Mouse (Mus musculus): ENCODE data around the gene Hyal2. TPM values are rescaled to one million over a fixed set of nuclear protein-coding genes. Genes with fewer than 3 reads are reported as not detected.

The Hyal2 gene
- polyA plus RNA-seq (2021): 34.4 TPM

DNA sequence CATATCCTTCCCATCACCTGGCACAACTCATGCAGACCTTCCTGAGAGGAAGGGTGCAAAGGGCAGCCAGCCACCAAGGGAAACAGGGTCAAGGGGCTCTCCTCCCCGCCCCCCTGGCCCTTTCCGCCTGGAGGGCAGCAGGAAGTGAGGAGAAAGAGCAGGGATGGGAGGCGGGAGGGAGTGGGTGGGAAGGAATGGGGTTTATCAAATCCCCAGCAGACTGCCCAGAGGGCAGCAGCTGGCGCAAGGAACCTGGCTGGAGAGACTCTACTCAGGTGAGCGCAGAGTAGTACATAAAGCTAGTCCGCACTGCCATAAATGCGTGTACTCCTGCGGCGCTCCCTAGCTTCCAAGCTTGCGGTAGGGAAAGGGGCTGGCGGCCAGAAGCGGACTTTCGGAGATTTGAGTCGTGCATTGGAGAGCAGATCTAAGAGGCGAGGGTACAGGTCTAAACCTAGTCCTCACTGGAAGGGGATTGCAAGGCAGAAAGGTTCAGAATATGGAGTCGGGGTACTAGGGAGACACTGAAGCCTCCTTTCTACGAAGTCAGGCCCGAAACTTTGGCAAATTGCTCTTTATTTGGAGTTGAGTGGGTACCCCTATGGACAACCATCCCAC is at the start of gene Hyal2:
TSS of gene Hyal2 (plus strand) at position 244 of the 618 bp plus-strand sequence.
- no peak for DNase-seq (ENCODE audit: low read depth, low spot score)
- CTCF ChIA-PET: interaction anchor here (2.2 to 4.3 kb wide), 3 partner anchors 11 to 78 kb away, joined by 8 to 19 read pairs (median 8); partner anchors contain the start of genes Hyal3 and Naa80
- in situ Hi-C loops (cut with MboI; ENCODE audit: low pct_unique_long_range_greater_than_20kb): no loop called here

DNA sequence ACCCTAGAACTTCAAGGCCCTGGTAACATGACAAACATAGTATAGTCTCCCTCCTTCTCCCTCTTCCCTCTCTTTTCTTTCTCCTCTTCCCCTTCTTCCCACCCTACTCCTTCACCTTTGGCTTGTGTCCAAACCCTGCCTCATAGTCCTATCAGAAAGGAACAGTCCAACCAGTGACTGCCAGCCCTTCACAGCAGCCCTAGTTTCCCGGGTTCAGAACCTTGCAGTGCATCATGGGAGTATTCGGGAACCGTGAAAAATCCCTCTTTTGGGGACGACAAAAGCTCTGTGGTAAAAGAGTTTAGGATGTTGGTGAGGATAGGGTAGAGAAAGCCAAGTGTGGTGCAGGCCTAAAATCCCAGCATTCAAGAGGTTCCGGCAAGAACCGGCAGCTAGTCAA is 47.4 kb upstream of the Hyal2 start:
- ATAC-seq: no peak
- POLR2A ChIA-PET: no interaction called here
- CTCF ChIA-PET: no interaction called here
- peaks cover 33% of the 10 kb centered on the region for H3K27me3 ChIP-seq
- in situ Hi-C loops (cut with MboI; ENCODE audit: low pct_unique_long_range_greater_than_20kb): no loop called here
- no peak for DNase-seq (ENCODE audit: low read depth, low spot score)
- TF ChIP-seq CTCF (IDR thresholded peaks at IDR 0.05): no peak

More for the DNA sequence above, at the start of gene Hyal2:
- POLR2A ChIA-PET: interaction anchor here (0.9 to 1.0 kb wide), 2 partner anchors 13 to 73 kb away, joined by 3 to 5 read pairs; no protein-coding TSS in a partner anchor
- H3K27me3 ChIP-seq: no peaks in the 10 kb centered on the region
- no peak for ATAC-seq
- TF ChIP-seq CTCF (IDR thresholded peaks at IDR 0.05): no peak

DNA sequence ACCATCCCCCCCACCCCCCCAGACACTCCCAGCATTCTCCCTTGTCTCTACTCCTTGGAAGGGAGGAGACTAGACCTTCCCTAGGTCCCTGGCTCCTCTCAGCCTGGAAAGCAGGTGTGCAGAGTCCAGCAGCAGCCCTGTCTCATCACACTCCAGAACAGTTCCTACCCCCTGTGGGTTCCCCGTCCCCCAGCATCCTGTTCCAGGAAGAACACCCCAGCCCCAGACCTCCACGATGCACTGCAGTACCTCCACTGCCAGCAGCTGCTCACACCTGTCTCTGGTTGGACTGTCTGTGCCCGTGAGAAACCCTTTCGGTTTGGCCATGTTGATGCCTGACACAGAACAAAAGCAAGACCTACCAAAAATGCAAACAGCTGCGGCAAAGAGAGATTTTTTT is 46.6 kb upstream of the Hyal2 start:
- CTCF ChIA-PET: no interaction called here

DNA sequence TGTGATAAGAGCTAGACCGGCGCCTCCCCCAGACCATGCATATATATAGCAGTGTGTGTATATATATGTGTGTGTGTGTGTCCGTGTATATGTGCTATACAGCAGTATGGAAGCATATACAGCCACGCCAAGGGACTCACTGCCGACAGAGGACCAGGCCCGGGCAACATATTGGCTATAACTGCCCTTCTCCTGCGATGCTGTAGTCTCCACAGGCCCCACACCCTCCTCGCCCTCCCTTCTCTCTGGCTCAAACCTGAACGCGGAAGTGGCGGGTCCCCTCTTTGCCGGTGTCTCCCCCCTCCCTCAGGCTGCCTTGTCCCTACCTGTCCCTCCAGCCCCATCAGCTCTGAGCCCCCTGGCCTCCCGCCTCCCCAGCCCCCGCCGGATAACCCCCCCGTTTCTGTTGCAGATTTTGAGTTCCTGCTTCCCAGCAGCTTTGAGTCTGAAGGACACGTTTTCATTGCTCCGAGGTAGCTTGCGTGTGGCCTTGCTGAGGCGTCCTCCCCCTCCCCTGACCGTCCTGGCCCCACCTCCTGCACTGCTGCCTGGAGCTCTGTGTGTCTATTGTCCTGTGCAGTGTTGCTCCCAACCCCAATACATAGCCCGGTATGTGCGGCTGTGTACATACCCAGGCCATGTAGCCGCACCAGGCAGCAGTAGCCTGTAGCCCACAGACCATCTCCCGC is 45.9 kb upstream of the Hyal2 start:
- ChIA-PET POLR2A (no interaction called here), CTCF (no interaction called here)
- DNase-seq (ENCODE audit: low read depth, low spot score): no peak
- no peak for ATAC-seq
- in situ Hi-C loops (cut with MboI; ENCODE audit: low pct_unique_long_range_greater_than_20kb): no loop called here
- H3K27me3 ChIP-seq: peaks cover 42% of the 10 kb centered on the region
- no peak for TF ChIP-seq CTCF (IDR thresholded peaks at IDR 0.05)

More for the DNA sequence above, 46.6 kb upstream of the Hyal2 start:
- no peak for DNase-seq (ENCODE audit: low read depth, low spot score)
- in situ Hi-C loops (cut with MboI; ENCODE audit: low pct_unique_long_range_greater_than_20kb): no loop called here
- POLR2A ChIA-PET: no interaction called here
- no peak for TF ChIP-seq CTCF (IDR thresholded peaks at IDR 0.05)
- peaks cover 36% of the 10 kb centered on the region for H3K27me3 ChIP-seq
- no peak for ATAC-seq

DNA sequence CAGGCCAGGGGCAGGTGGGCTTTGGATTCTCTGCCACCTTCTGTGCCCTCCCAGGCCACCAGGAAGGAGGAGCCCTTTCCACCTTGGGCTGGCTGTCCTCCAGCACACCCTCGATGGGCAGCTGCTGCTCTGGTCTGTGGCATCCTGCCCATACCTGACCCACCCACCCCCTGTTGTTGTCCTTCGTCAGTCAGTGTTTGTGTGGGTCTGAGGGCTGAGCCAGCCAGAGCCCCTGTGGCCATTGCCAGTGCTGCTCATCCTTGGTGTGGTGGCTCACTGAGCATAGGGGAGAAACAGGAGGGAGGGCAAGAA is 45.4 kb upstream of the Hyal2 start:
- ChIA-PET CTCF (no interaction called here), POLR2A (no interaction called here)
- H3K27me3 ChIP-seq: peaks cover 44% of the 10 kb centered on the region
- TF ChIP-seq CTCF (IDR thresholded peaks at IDR 0.05): no peak
- DNase-seq (ENCODE audit: low read depth, low spot score) (no peak), ATAC-seq (no peak)
- in situ Hi-C loops (cut with MboI; ENCODE audit: low pct_unique_long_range_greater_than_20kb): no loop called here

DNA sequence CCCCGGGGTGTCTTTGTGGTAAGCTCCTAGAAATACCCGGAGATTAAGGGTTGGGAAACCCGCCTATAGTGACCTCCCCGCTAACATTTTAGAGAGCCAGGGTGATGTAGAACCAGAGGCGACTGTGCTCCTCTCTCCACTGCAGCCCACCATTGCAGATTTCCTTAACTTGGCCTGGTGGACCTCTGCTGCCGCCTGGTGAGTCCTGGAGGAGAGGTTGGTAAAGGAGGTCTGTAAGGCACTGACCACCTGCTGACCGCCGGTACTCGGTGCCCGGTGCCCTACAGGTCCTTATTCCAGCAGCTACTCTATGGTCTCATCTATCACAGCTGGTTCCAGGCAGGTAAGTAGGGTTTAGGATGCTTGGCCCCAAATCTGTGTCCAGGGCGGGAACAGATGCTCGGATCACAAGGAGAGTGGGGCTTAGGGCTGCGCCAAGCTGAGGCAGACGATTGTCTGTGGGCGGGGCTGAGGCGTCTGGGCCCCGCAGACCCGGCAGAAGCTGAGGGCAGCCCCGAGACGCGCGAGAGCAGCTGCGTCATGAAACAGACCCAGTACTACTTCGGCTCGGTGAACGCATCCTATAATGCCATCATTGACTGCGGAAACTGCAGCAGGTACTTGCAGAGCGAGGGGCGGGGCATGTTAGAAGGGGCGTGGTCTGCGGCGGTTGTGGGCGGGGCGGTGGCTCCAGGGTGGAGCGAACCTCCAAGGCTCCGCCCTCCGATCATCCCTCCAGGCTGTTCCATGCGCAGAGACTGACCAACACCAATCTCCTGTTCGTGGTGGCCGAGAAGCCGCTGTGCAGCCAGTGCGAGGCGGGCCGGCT is 41.3 kb upstream of the Hyal2 start:
- no peak for TF ChIP-seq CTCF (IDR thresholded peaks at IDR 0.05)
- no peak for DNase-seq (ENCODE audit: low read depth, low spot score)
- peaks cover 32% of the 10 kb centered on the region for H3K27me3 ChIP-seq
- no peak for ATAC-seq
- ChIA-PET POLR2A (no interaction called here), CTCF (no interaction called here)
- in situ Hi-C loops (cut with MboI; ENCODE audit: low pct_unique_long_range_greater_than_20kb): loop anchor here (25.0 kb wide), 1 partner anchor 839 kb away; the partner anchor contains the start of gene Tex264

DNA sequence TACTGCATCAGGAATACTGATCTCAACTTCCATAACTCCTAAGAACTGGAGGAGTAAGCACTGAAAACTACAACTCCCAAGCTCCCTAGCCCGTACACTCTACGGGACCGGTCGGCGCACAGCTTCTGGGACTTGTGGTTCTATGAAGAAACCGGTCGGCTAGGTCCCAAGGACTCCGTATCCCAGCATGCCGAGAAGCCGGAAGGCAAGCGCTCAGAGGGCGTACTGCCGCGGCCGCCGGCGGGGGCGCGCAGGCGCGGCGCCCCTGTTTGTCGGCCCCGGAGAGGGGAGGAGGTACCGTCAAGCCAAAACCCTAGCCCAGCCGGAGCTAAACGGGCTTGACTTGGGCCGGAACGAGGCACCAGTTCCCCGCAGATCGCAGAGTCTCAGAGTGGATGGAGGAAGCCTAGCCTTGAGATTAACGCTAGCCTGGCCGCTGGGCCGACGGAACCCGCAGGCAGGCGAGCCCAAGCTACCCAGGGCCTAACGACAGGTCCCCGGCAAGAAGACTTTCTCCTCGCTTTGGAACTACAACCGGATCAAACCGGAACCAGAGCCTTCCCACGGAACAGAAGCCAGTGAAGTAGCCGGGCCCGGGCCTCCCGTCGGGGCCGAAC is 33.8 kb upstream of the Hyal2 start, which contains the start of gene Tmem115:
TSS of gene Tmem115 (plus strand) at position 155 of the 617 bp plus-strand sequence.
- H3K27me3 ChIP-seq: no peaks in the 10 kb centered on the region
- ChIA-PET CTCF (no interaction called here), POLR2A (no interaction called here)
- no peak for TF ChIP-seq CTCF (IDR thresholded peaks at IDR 0.05)
- in situ Hi-C loops (cut with MboI; ENCODE audit: low pct_unique_long_range_greater_than_20kb): loop anchor here (25.0 kb wide), 1 partner anchor 847 kb away; the partner anchor contains the start of gene Tex264
- DNase-seq (ENCODE audit: low read depth, low spot score): peak; percentile 86
- ATAC-seq: peak; percentile 97

DNA sequence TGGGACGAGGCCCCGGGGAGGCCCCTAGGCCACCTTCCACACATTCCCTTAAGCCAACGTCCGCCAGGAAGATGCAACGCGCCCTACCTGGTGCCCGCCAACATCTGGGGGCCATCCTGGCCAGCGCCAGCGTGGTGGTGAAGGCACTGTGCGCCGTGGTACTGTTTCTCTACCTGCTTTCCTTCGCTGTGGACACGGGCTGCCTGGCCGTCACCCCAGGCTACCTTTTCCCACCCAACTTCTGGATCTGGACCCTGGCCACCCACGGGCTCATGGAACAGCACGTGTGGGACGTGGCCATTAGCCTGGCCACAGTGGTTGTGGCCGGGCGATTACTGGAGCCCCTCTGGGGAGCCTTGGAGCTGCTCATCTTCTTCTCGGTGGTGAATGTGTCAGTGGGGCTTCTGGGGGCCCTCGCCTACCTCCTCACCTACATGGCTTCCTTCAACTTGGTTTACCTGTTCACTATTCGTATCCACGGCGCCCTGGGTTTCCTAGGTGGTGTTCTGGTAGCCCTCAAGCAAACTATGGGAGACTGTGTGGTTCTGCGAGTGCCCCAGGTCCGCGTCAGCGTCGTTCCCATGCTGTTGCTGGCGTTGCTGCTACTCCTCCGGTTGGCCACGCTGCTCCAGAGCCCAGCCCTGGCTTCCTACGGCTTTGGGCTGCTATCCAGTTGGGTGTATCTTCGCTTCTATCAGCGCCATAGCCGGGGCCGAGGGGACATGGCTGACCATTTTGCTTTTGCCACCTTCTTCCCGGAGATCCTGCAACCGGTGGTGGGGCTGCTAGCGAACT is 33.1 kb upstream of the Hyal2 start:
- in situ Hi-C loops (cut with MboI; ENCODE audit: low pct_unique_long_range_greater_than_20kb): loop anchor here (25.0 kb wide), 1 partner anchor 847 kb away; the partner anchor contains the start of gene Tex264
- TF ChIP-seq CTCF (IDR thresholded peaks at IDR 0.05): no peak
- H3K27me3 ChIP-seq: no peaks in the 10 kb centered on the region
- ChIA-PET POLR2A (no interaction called here), CTCF (no interaction called here)
- ATAC-seq (peak; percentile 10), DNase-seq (ENCODE audit: low read depth, low spot score) (no peak)

DNA sequence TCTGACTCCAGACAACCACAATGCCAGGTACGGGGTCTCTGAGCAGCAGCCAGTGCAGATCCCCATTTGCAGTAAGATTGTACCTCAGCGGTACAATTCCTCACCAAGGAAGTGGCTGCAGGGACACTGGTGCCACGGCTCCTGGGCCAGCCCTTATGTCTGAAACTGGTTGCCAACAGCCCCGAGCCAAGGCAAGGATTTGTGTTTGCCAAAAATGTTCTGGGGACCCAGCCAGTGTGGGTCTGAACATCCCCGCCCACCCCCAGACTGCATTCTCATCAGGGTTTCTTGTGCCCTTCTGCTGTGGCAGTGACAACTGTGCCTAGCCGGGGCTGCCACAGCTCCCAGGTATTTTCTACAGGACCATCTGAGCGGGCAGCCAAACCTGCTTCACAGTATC is 29.5 kb upstream of the Hyal2 start:
- no peak for TF ChIP-seq CTCF (IDR thresholded peaks at IDR 0.05)
- no peak for ATAC-seq

More for the DNA sequence above, 29.5 kb upstream of the Hyal2 start:
- CTCF ChIA-PET: no interaction called here
- POLR2A ChIA-PET: no interaction called here
- in situ Hi-C loops (cut with MboI; ENCODE audit: low pct_unique_long_range_greater_than_20kb): loop anchor here (25.0 kb wide), 1 partner anchor 851 kb away; the partner anchor contains the start of gene Tex264
- no peak for DNase-seq (ENCODE audit: low read depth, low spot score)
- H3K27me3 ChIP-seq: no peaks in the 10 kb centered on the region
